Mouse (Mus musculus): ENCODE measurements around the gene Sphk1. TPM values are rescaled to one million over a fixed set of nuclear protein-coding genes. Genes with fewer than 3 reads are reported as not detected.

Gene Sphk1
- polyA plus RNA-seq, 1 experiment from 2014 or later, result 9.3 TPM

GRCm38 (mm10) chr11:116512987-116513386 is 17.7 kb upstream of the Sphk1 start:
- Histone ChIP-seq H3K9me3 (no peaks in the 10 kb centered on the region), H3K27me3 (replicated peaks) (no peaks in the 10 kb centered on the region), H3K9ac (no peak overlapping the region), H3K4me3 (no peak overlapping the region), H3K27ac (no peak overlapping the region), H3K4me1 (peaks cover 7% of the 10 kb centered on the region; the same call in 1 of the 2 replicates), H3K36me3 (no peaks in the 10 kb centered on the region), H3K4me2 (replicated peaks) (no peak overlapping the region)
- 88% methylated on average over 6 of the region's 6 CpGs for WGBS
- ATAC-seq (ENCODE audit: low FRiP score, low read depth), result no peak

- H3K4me1 ChIP-seq, result peaks cover 7% of the 10 kb centered on the region; the same call in 1 of the 2 replicates
- H3K27me3 ChIP-seq (replicated peaks), result no peaks in the 10 kb centered on the region
- H3K4me2 ChIP-seq (replicated peaks), result no peak overlapping the region
- H3K9me3 ChIP-seq, result no peaks in the 10 kb centered on the region
- H3K4me3 ChIP-seq, result no peak overlapping the region
- no peak overlapping the region for H3K9ac ChIP-seq
- 87% methylated on average over 4 of the region's 4 CpGs for WGBS
- H3K27ac ChIP-seq, result no peak overlapping the region
- ATAC-seq (ENCODE audit: low FRiP score, low read depth), result no peak
- H3K36me3 ChIP-seq, result no peaks in the 10 kb centered on the region
These were observed 17.1 kb upstream of the Sphk1 start for GRCm38 (mm10) chr11:116513531-116514038.

GRCm38 (mm10) chr11:116515330-116516020 is 15.2 kb upstream of the Sphk1 start:
- H3K9ac ChIP-seq, result no peak overlapping the region
- H3K4me2 ChIP-seq (replicated peaks), result peak overlapping the region; percentile 45
- peak overlapping the region; percentile 16; the same call in 1 of the 2 replicates for H3K4me3 ChIP-seq
- no peaks in the 10 kb centered on the region for H3K27me3 ChIP-seq (replicated peaks)
- H3K36me3 ChIP-seq, result no peaks in the 10 kb centered on the region
- no peak overlapping the region for H3K27ac ChIP-seq
- H3K9me3 ChIP-seq, result no peaks in the 10 kb centered on the region
- H3K4me1 ChIP-seq, result peaks cover 7% of the 10 kb centered on the region; the same call in 1 of the 2 replicates
- WGBS, result 14% methylated on average over 24 of the region's 24 CpGs
- no peak for ATAC-seq (ENCODE audit: low FRiP score, low read depth)

- Histone ChIP-seq H3K4me3 (no peak overlapping the region), H3K9me3 (no peaks in the 10 kb centered on the region), H3K4me2 (replicated peaks) (no peak overlapping the region), H3K27ac (no peak overlapping the region), H3K27me3 (replicated peaks) (no peaks in the 10 kb centered on the region), H3K36me3 (no peaks in the 10 kb centered on the region), H3K9ac (no peak overlapping the region), H3K4me1 (peaks cover 7% of the 10 kb centered on the region)
- no peak for ATAC-seq (ENCODE audit: low FRiP score, low read depth)
- WGBS, result 79% methylated on average over 8 of the region's 8 CpGs
These were observed 12.2 kb upstream of the Sphk1 start for GRCm38 (mm10) chr11:116518482-116518881.

- H3K9me3 ChIP-seq, result no peaks in the 10 kb centered on the region
- 65% methylated on average over 3 of the region's 3 CpGs for WGBS
These were observed 9.6 kb upstream of the Sphk1 start for GRCm38 (mm10) chr11:116521143-116521542.

GRCm38 (mm10) chr11:116522046-116522445 is 8.7 kb upstream of the Sphk1 start:
- Histone ChIP-seq H3K27ac (no peak overlapping the region), H3K4me3 (no peak overlapping the region), H3K9ac (no peak overlapping the region), H3K4me1 (peaks cover 5% of the 10 kb centered on the region; the same call in 1 of the 2 replicates), H3K9me3 (no peaks in the 10 kb centered on the region), H3K36me3 (no peaks in the 10 kb centered on the region), H3K4me2 (replicated peaks) (no peak overlapping the region), H3K27me3 (replicated peaks) (no peaks in the 10 kb centered on the region)
- 91% methylated on average over 3 of the region's 3 CpGs for WGBS
- ATAC-seq (ENCODE audit: low FRiP score, low read depth), result no peak

More at GRCm38 (mm10) chr11:116521143-116521542, 9.6 kb upstream of the Sphk1 start:
- Histone ChIP-seq H3K36me3 (no peaks in the 10 kb centered on the region), H3K4me1 (peaks cover 5% of the 10 kb centered on the region; the same call in 1 of the 2 replicates), H3K27ac (no peak overlapping the region), H3K9ac (no peak overlapping the region), H3K27me3 (replicated peaks) (no peaks in the 10 kb centered on the region), H3K4me3 (no peak overlapping the region), H3K4me2 (replicated peaks) (no peak overlapping the region)
- no peak for ATAC-seq (ENCODE audit: low FRiP score, low read depth)

GRCm38 (mm10) chr11:116522886-116523698 is 7.6 kb upstream of the Sphk1 start:
- Histone ChIP-seq H3K9me3 (no peaks in the 10 kb centered on the region), H3K9ac (no peak overlapping the region), H3K4me2 (replicated peaks) (no peak overlapping the region), H3K27me3 (replicated peaks) (0 out of 2 replicates have a peak, but pooled peaks cover 3% of the 10 kb centered on the region), H3K27ac (no peak overlapping the region), H3K4me3 (no peak overlapping the region), H3K36me3 (no peaks in the 10 kb centered on the region), H3K4me1 (peaks cover 5% of the 10 kb centered on the region; the same call in 1 of the 2 replicates)
- 59% methylated on average over 16 of the region's 16 CpGs for WGBS
- no peak for ATAC-seq (ENCODE audit: low FRiP score, low read depth)

- Histone ChIP-seq H3K9me3 (no peaks in the 10 kb centered on the region), H3K9ac (no peak overlapping the region), H3K4me3 (no peak overlapping the region), H3K36me3 (no peaks in the 10 kb centered on the region), H3K27ac (no peak overlapping the region), H3K27me3 (replicated peaks) (0 out of 2 replicates have a peak, but pooled peaks cover 3% of the 10 kb centered on the region), H3K4me2 (replicated peaks) (no peak overlapping the region), H3K4me1 (peaks cover 5% of the 10 kb centered on the region; the same call in 1 of the 2 replicates)
- 57% methylated on average over 5 of the region's 5 CpGs for WGBS
- ATAC-seq (ENCODE audit: low FRiP score, low read depth), result no peak
These were observed 7.0 kb upstream of the Sphk1 start for GRCm38 (mm10) chr11:116523699-116524189.

GRCm38 (mm10) chr11:116528636-116529320 is 1.9 kb upstream of the Sphk1 start:
- Histone ChIP-seq H3K4me2 (replicated peaks) (no peak overlapping the region), H3K4me1 (peaks cover 39% of the 10 kb centered on the region), H3K9ac (no peak overlapping the region), H3K36me3 (no peaks in the 10 kb centered on the region), H3K4me3 (no peak overlapping the region), H3K9me3 (no peaks in the 10 kb centered on the region), H3K27me3 (replicated peaks) (peaks cover 44% of the 10 kb centered on the region), H3K27ac (no peak overlapping the region)
- 68% methylated on average over 8 of the region's 8 CpGs for WGBS
- no peak for ATAC-seq (ENCODE audit: low FRiP score, low read depth)

GRCm38 (mm10) chr11:116531371-116532191 is 856 bp downstream of the Sphk1 start:
- H3K9ac ChIP-seq, result peak overlapping the region; percentile 51
- H3K4me3 ChIP-seq, result peak overlapping the region; percentile 43
- no peaks in the 10 kb centered on the region for H3K9me3 ChIP-seq
- H3K4me2 ChIP-seq (replicated peaks), result peak overlapping the region; percentile 72
- no peak for ATAC-seq (ENCODE audit: low FRiP score, low read depth)
- H3K27me3 ChIP-seq (replicated peaks), result peaks cover 58% of the 10 kb centered on the region
- H3K27ac ChIP-seq, result no peak overlapping the region
- 2% methylated on average over 48 of the region's 48 CpGs for WGBS
- peaks cover 49% of the 10 kb centered on the region for H3K4me1 ChIP-seq
- no peaks in the 10 kb centered on the region for H3K36me3 ChIP-seq

- ATAC-seq (ENCODE audit: low FRiP score, low read depth), result no peak
- Histone ChIP-seq H3K4me1 (peaks cover 49% of the 10 kb centered on the region), H3K9me3 (no peaks in the 10 kb centered on the region), H3K27me3 (replicated peaks) (peaks cover 58% of the 10 kb centered on the region), H3K36me3 (peaks cover 6% of the 10 kb centered on the region; the same call in 1 of the 2 replicates), H3K27ac (no peak overlapping the region), H3K9ac (peak overlapping the region; percentile 42; the same call in 1 of the 2 replicates), H3K4me2 (replicated peaks) (peak overlapping the region; percentile 72), H3K4me3 (peak overlapping the region; percentile 43)
- WGBS, result under 1% methylated on average over 30 of the region's 30 CpGs
These were observed 1.6 kb downstream of the Sphk1 start for GRCm38 (mm10) chr11:116532262-116532809.
